Mouse (Mus musculus) liver, embryonic 14.5 days (tissue): ENCODE data around the gene Lrig3. TPM values are rescaled to one million over a fixed set of nuclear protein-coding genes. Genes with fewer than 3 reads are reported as not detected.

Source experiments
- ATAC-seq: fragments of 200-750 bp; cut with Nextera tagmentation; 2 replicates; pipeline ENCODE4 v1.8.0; 2017; ENCODE audit warnings: moderate number of reproducible peaks, mild to moderate bottlenecking, moderate library complexity; ENCODE audit not compliant: insufficient read depth
- DNase-seq, 3 experiments: peaks; one replicate each; pipeline ENCODE4 v3.0.0-alpha.2; 2012 to 2013; ENCODE audit warnings: low read depth in 3 of 3, low spot score in 3 of 3
- H3K27ac ChIP-seq: fragments of 300-500 bp; sonication (generic); 2 replicates; pipeline ENCODE4 v1.5.1; 2014; ENCODE audit warnings: moderate library complexity, mild to moderate bottlenecking, control low read depth, inconsistent platforms
- H3K27me3 ChIP-seq: fragments of 300-500 bp; sonication (generic); 2 replicates; pipeline ENCODE4 v1.6.1; 2014; ENCODE audit warnings: mild to moderate bottlenecking, low read length, moderate library complexity; ENCODE audit not compliant: control insufficient read depth, insufficient read depth
- H3K36me3 ChIP-seq: fragments of 300-500 bp; sonication (generic); replicated peaks from 2 replicates; pipeline ENCODE4 v1.6.1; 2014; ENCODE audit warnings: low read depth; ENCODE audit not compliant: control insufficient read depth, insufficient read depth
- H3K4me1 ChIP-seq, 2 experiments: fragments of 200-500 bp in 1 of 2; fragments of 300-500 bp in 1 of 2; sonication (generic) in 1 of 2; replicated peaks; 2 replicates each; pipeline ENCODE4 v1.6.1; 2012 to 2014; ENCODE audit warnings: antibody characterized with exemption in 1 of 2, inconsistent platforms in 1 of 2, low read length in 1 of 2; ENCODE audit not compliant: control insufficient read depth in 2 of 2, insufficient read depth in 2 of 2
- H3K4me2 ChIP-seq: fragments of 300-500 bp; sonication (generic); 2 replicates; pipeline ENCODE4 v1.6.1; 2014; ENCODE audit warnings: low read depth, mild to moderate bottlenecking, control low read depth, moderate library complexity
- H3K4me3 ChIP-seq, 2 experiments: fragments of 200-500 bp in 1 of 2; fragments of 300-500 bp in 1 of 2; sonication (generic) in 1 of 2; 2 replicates each; pipeline ENCODE4 v1.5.1; 2012 to 2014; ENCODE audit warnings: low read depth in 2 of 2, low read length in 2 of 2, mild to moderate bottlenecking in 2 of 2, control low read depth in 1 of 2, inconsistent platforms in 1 of 2, moderate library complexity in 1 of 2; ENCODE audit not compliant: insufficient read depth in 1 of 2
- H3K9ac ChIP-seq: fragments of 300-500 bp; sonication (generic); replicated peaks from 2 replicates; pipeline ENCODE4 v1.6.1; 2014; ENCODE audit warnings: mild to moderate bottlenecking, control low read depth, moderate library complexity
- H3K9me3 ChIP-seq: fragments of 300-500 bp; sonication (generic); 2 replicates; pipeline ENCODE4 v1.6.1; 2016; ENCODE audit warnings: low read length, mixed read lengths; ENCODE audit not compliant: control insufficient read depth
- CTCF ChIP-seq: IDR thresholded peaks from 2 replicates; pipeline ENCODE4 v1.5.1; 2016; ENCODE audit warnings: antibody characterized with exemption, low read depth, control low read depth
- EP300 ChIP-seq: IDR thresholded peaks from 2 replicates; pipeline ENCODE4 v1.6.1; 2016; ENCODE audit warnings: antibody characterized with exemption, low read depth
- WGBS: fragments of 180-500 bp; shearing (Covaris S2); extraction: QIAGEN DNeasy Blood & Tissue Kit; methylation state at CpG from one replicate; pipeline ENCODE4 v1.1.7; 2014; ENCODE audit not compliant: insufficient replicate concordance; 5-methylcytosine and 5-hydroxymethylcytosine counted together
- polyA plus RNA-seq, 2 experiments: library from polyadenylated mRNA; depleted of rRNA in 1 of 2; stranded (reverse) in 1 of 2; unstranded in 1 of 2; fragments of >200 nt; fragmentation: Nextera tagmentation in 1 of 2; extraction: Ambion mirVana in 1 of 2; gene quantifications; 2 replicates each; pipeline versions ENCODE4 v1.2.1 to v1.2.3; 2012 to 2014

Lrig3 gene
- polyA plus RNA-seq, 2 experiments, result 0.71 to 1.1 TPM

DNA sequence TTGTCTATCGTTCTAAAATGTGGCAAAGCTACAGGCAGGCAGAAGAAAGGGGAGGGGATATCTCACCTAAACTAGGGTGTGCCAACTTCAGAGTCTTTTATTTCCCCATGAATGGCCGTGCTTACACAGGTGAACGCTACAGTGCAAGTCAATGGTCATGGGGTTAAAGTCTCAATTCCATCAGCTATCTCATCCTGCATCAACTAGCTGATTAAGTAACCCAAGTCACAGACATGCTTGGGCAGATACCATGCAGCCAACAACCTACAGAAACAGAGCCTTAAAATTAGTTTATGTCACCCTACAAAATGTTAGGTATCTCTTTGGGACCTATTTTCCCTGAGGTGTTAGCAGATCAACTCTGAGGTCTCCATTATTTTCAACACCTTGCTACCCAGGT is 1.3 kb upstream of the Lrig3 start:
- DNase-seq (no peak), ATAC-seq (no peak)
- no peak overlapping the region for H3K9ac ChIP-seq
- H3K36me3 ChIP-seq, result no peaks in the 10 kb centered on the region
- H3K27ac ChIP-seq, result no peak overlapping the region
- H3K4me2 ChIP-seq, result no peak overlapping the region
- H3K27me3 ChIP-seq, result peaks cover 20% of the 10 kb centered on the region
- 68% methylated on average over 3 of the region's 3 CpGs for WGBS
- no peaks in the 10 kb centered on the region for H3K9me3 ChIP-seq
- no peak for TF ChIP-seq EP300
- no peak for TF ChIP-seq CTCF
- H3K4me3 ChIP-seq, result no peak overlapping the region
- H3K4me1 ChIP-seq, result no peaks in the 10 kb centered on the region; a peak in 1 of 4 replicates

DNA sequence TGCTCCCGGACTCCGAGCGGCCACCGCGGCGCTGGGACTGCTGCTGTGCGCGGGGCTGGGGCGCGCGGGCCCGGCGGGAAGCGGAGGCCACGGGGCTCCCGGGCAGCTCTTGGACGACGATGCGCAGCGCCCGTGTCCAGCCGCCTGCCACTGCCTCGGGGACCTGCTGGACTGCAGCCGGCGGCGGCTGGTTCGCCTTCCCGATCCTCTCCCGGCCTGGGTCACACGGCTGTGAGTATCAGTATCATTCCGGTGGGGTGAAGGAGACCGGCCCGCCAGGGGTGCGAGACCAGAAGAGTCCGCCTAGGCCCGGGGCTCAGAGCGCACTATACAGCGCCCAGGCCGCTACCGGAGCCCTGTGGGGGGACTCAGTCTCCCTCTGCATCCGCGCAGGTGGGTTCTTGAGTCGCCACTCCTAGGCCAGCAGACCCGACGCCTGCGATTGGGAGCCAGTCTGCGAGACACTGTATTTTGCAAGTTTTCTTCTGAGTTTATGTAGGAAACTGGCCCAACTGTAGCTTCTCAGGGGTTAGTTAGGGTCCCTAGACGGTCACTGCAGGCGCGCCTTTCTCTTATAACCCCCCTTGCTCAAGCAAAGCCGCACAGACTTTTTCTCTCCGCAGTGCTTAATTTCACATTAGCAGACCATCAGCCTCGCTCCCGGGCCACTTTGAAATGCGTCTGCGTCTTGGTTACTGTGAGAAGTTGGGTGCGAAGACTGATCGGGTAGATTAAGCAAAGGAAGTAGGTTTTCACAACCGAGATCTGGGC is 698 bp downstream of the Lrig3 start:
- Histone ChIP-seq H3K27me3 (peaks cover 20% of the 10 kb centered on the region), H3K36me3 (no peaks in the 10 kb centered on the region), H3K27ac (no peak overlapping the region), H3K4me2 (peak overlapping the region; percentile 61), H3K9ac (peak overlapping the region; percentile 27; the same call in 1 of the 2 replicates), H3K4me1 (no peaks in the 10 kb centered on the region), H3K9me3 (no peaks in the 10 kb centered on the region), H3K4me3 (peak overlapping the region; percentile 41 to 57)
- ATAC-seq (peak; percentile 53), DNase-seq (no peak)
- TF ChIP-seq CTCF (no peak), EP300 (no peak)
- WGBS, result 2% methylated on average over 55 of the region's 59 CpGs

DNA sequence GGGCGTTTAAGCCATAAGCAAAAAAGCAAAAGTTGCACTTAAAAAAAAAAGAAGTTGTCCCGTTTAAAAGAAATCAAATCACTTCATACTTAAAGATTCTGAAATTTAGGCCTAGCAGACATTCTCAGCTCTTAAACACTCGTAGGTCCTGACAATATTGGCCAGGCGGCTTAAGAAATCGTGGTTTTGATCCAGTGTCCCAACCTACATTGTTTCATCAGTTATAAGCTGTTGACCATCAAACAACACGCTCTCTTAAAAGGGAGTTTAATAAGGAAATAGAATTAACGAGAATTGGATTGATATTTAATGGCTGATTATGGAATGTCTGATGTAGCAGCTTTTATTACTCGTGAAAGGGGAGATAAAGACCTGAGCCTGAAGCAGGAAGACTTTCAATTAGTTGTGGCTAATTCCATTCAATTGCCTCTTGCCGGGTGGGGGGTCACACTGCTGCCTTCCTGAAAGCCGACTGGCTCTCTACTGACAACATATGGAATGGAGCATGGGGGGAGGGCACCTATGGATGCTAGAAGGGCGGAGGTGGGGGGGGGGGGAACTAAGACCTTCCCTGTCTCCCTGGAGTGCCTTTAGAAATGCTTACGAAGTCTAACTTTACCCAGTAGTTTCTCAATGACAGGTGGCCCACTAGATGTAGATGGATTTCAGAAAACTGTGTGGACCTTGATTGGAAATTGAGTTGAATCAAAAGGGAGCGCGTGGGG is 1.6 kb downstream of the Lrig3 start:
- H3K9me3 ChIP-seq, result no peaks in the 10 kb centered on the region
- H3K36me3 ChIP-seq, result no peaks in the 10 kb centered on the region
- H3K4me3 ChIP-seq, result peak overlapping the region in 1 of 2 experiments; percentile 57; a peak in 2 of 4 replicates
- peaks cover 20% of the 10 kb centered on the region for H3K27me3 ChIP-seq
- no peak overlapping the region for H3K27ac ChIP-seq
- peak overlapping the region; percentile 61 for H3K4me2 ChIP-seq
- no peaks in the 10 kb centered on the region for H3K4me1 ChIP-seq
- H3K9ac ChIP-seq, result no peak overlapping the region
- 20% methylated on average over 14 of the region's 14 CpGs for WGBS
- TF ChIP-seq EP300 (no peak), CTCF (no peak)
- ATAC-seq (no peak), DNase-seq (no peak)

DNA sequence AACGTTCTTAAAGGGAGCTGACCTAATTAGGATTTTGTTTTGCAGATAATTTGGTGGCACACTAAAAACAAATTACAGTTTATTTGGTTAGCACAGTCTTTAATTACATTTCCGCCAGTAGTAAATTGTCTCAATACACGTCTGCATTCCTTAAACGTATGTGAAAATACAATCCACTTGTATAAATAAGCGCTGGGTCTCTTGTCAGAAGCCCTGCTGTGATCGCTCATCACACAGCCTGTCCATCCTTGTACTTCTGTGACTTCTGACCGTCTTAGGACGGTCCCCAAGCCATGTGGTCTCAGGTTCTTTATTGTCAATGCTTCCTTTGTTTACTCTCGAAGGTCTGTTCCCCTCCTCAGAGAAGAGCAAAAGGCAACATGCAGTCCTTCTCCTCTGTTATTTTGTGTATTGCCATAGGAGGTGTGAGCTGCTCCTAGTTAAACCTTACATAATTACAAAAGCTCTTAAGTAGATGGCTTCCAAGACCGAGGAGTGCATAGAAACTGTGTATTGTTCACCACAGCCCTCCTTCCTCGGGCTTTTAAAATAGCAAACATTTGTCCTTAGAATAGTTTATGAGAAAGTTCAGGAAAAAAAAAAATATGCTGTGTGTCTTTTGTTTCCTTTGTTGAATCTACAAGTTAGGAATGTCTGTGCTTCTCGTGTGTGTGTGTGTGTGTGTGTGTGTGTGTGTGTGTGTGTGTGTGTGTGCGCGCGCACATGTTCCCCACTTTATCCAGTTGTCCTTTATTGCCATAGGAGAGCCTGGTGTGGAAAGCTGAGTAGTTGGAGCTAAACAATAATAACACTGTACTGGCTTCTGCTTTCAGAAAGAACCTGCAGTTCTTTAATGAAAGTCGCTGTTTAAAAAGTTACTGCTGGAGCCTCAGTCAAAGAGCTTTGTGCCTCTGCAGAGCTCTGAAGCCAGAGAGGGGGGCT is 2.5 kb downstream of the Lrig3 start:
- Histone ChIP-seq H3K4me3 (no peak overlapping the region), H3K27ac (no peak overlapping the region), H3K36me3 (no peaks in the 10 kb centered on the region), H3K27me3 (peaks cover 20% of the 10 kb centered on the region), H3K9me3 (no peaks in the 10 kb centered on the region), H3K9ac (no peak overlapping the region), H3K4me2 (0 out of 2 replicates have a peak overlapping the region, but pooled peaks have one; percentile 13), H3K4me1 (no peaks in the 10 kb centered on the region)
- no peak for DNase-seq
- no peak for ATAC-seq
- WGBS, result 40% methylated on average over 16 of the region's 16 CpGs
- TF ChIP-seq CTCF (no peak), EP300 (no peak)
